Mouse (Mus musculus) limb, embryonic 13.5 days (tissue): Measurements from ENCODE around the gene Sytl1. TPM values are rescaled to one million over a fixed set of nuclear protein-coding genes. Genes with fewer than 3 reads are reported as not detected.

Experiments
- ATAC-seq: fragments of 200-750 bp; cut with Nextera tagmentation; 2 replicates; pipeline ENCODE4 v1.8.0; 2017; ENCODE audit warnings: low read depth, moderate number of reproducible peaks, moderate TSS enrichment; ENCODE audit not compliant: low FRiP score
- H3K27ac ChIP-seq: fragments of 300-500 bp; sonication (generic); 2 replicates; pipeline ENCODE4 v1.5.1; 2015; ENCODE audit warnings: inconsistent platforms, mild to moderate bottlenecking, moderate library complexity
- H3K27me3 ChIP-seq: fragments of 300-500 bp; sonication (generic); 2 replicates; pipeline ENCODE4 v1.6.1; 2015; ENCODE audit warnings: mild to moderate bottlenecking, inconsistent platforms
- H3K36me3 ChIP-seq: fragments of 300-500 bp; sonication (generic); 2 replicates; pipeline ENCODE4 v1.6.1; 2015; ENCODE audit warnings: inconsistent platforms, mild to moderate bottlenecking, moderate library complexity
- H3K4me1 ChIP-seq: fragments of 300-500 bp; sonication (generic); 2 replicates; pipeline ENCODE4 v1.6.1; 2015; ENCODE audit warnings: inconsistent platforms
- H3K4me2 ChIP-seq: fragments of 300-500 bp; sonication (generic); replicated peaks from 2 replicates; pipeline ENCODE4 v1.6.1; 2015; ENCODE audit warnings: inconsistent platforms, mild to moderate bottlenecking, moderate library complexity
- H3K4me3 ChIP-seq: fragments of 300-500 bp; sonication (generic); 2 replicates; pipeline ENCODE4 v1.5.1; 2015; ENCODE audit warnings: moderate library complexity, mild to moderate bottlenecking, inconsistent platforms
- H3K9ac ChIP-seq: fragments of 300-500 bp; sonication (generic); 2 replicates; pipeline ENCODE4 v1.6.1; 2015; ENCODE audit warnings: mild to moderate bottlenecking, inconsistent platforms
- H3K9me3 ChIP-seq: fragments of 300-500 bp; sonication (generic); 2 replicates; pipeline ENCODE4 v1.6.1; 2016; ENCODE audit warnings: inconsistent platforms
- WGBS: fragments of 180-500 bp; shearing (Covaris S2); methylation state at CpG from one replicate; pipeline ENCODE4 v1.1.7; 2015; 5-methylcytosine and 5-hydroxymethylcytosine counted together
- polyA plus RNA-seq: library from polyadenylated mRNA; unstranded; fragments of >200 nt; fragmentation: Nextera tagmentation; extraction: Ambion mirVana; gene quantifications from 2 replicates; pipeline ENCODE4 v1.2.1, GENCODE M21; 2015

The Sytl1 gene
- polyA plus RNA-seq, 1 experiment from 2014 or later, result 5.6 TPM

GRCm38 (mm10) chr4:133277104-133278026 lies 14.5 kb upstream of the Sytl1 start, which contains the start of gene Tmem222:
TSS of gene Tmem222 (minus strand) at chr4:133277792.
- peak; percentile 87 for ATAC-seq

GRCm38 (mm10) chr4:133270929-133271328 lies 8.0 kb upstream of the Sytl1 start:
- H3K9me3 ChIP-seq, result no peaks in the 10 kb centered on the region
- WGBS, result 88% methylated on average over 9 of the region's 9 CpGs
- H3K27ac ChIP-seq, result no peak overlapping the region
- no peak overlapping the region for H3K4me3 ChIP-seq
- ATAC-seq, result no peak
- H3K27me3 ChIP-seq, result no peaks in the 10 kb centered on the region
- peaks cover 9% of the 10 kb centered on the region for H3K4me1 ChIP-seq
- H3K9ac ChIP-seq, result no peak overlapping the region
- H3K36me3 ChIP-seq, result peaks cover 76% of the 10 kb centered on the region
- H3K4me2 ChIP-seq, result no peak overlapping the region

More at GRCm38 (mm10) chr4:133277104-133278026, 14.5 kb upstream of the Sytl1 start, which contains the start of gene Tmem222:
- Histone ChIP-seq H3K4me3 (peak within 1 kb of the TSS; percentile 87), H3K4me1 (peaks cover 42% of the 10 kb centered on the region), H3K27me3 (no peaks in the 10 kb centered on the region), H3K27ac (peak within 1 kb of the TSS; percentile 92), H3K9me3 (no peaks in the 10 kb centered on the region), H3K4me2 (peak within 1 kb of the TSS; percentile 82), H3K36me3 (peaks cover 25% of the 10 kb centered on the region; the same call in 1 of the 2 replicates), H3K9ac (peak within 1 kb of the TSS; percentile 91)
- WGBS, result under 1% methylated on average over 73 of the region's 73 CpGs

GRCm38 (mm10) chr4:133269596-133269995 lies 6.7 kb upstream of the Sytl1 start:
- H3K4me3 ChIP-seq, result no peak overlapping the region
- peaks cover 78% of the 10 kb centered on the region for H3K36me3 ChIP-seq
- WGBS, result 96% methylated on average over 3 of the region's 3 CpGs
- peaks cover 3% of the 10 kb centered on the region; the same call in 1 of the 2 replicates for H3K9me3 ChIP-seq
- ATAC-seq, result no peak
- no peak overlapping the region for H3K4me2 ChIP-seq
- peaks cover 5% of the 10 kb centered on the region for H3K4me1 ChIP-seq
- H3K9ac ChIP-seq, result no peak overlapping the region
- no peaks in the 10 kb centered on the region for H3K27me3 ChIP-seq
- H3K27ac ChIP-seq, result no peak overlapping the region

GRCm38 (mm10) chr4:133268931-133269330 lies 6.0 kb upstream of the Sytl1 start:
- H3K4me1 ChIP-seq, result peaks cover 5% of the 10 kb centered on the region
- no peak overlapping the region for H3K4me3 ChIP-seq
- no peak overlapping the region for H3K9ac ChIP-seq
- H3K4me2 ChIP-seq, result no peak overlapping the region
- no peak overlapping the region for H3K27ac ChIP-seq
- ATAC-seq, result no peak
- peaks cover 8% of the 10 kb centered on the region; the same call in 1 of the 2 replicates for H3K9me3 ChIP-seq
- H3K36me3 ChIP-seq, result peaks cover 78% of the 10 kb centered on the region
- WGBS, result 88% methylated on average over 3 of the region's 3 CpGs
- H3K27me3 ChIP-seq, result no peaks in the 10 kb centered on the region

GRCm38 (mm10) chr4:133266248-133266880 lies 3.5 kb upstream of the Sytl1 start:
- Histone ChIP-seq H3K27me3 (no peaks in the 10 kb centered on the region), H3K4me2 (no peak overlapping the region), H3K9ac (no peak overlapping the region), H3K4me3 (no peak overlapping the region), H3K27ac (no peak overlapping the region), H3K36me3 (peaks cover 80% of the 10 kb centered on the region), H3K4me1 (peaks cover 3% of the 10 kb centered on the region; the same call in 1 of the 2 replicates), H3K9me3 (peaks cover 8% of the 10 kb centered on the region; the same call in 1 of the 2 replicates)
- ATAC-seq, result no peak
- WGBS, result 92% methylated on average over 12 of the region's 12 CpGs

- Histone ChIP-seq H3K9ac (no peak overlapping the region), H3K27me3 (no peaks in the 10 kb centered on the region), H3K4me1 (peaks cover 3% of the 10 kb centered on the region; the same call in 1 of the 2 replicates), H3K36me3 (peaks cover 78% of the 10 kb centered on the region), H3K4me2 (no peak overlapping the region), H3K27ac (no peak overlapping the region), H3K9me3 (peaks cover 8% of the 10 kb centered on the region; the same call in 1 of the 2 replicates), H3K4me3 (no peak overlapping the region)
- no peak for ATAC-seq
- WGBS, result 88% methylated on average over 4 of the region's 4 CpGs
These were observed 2.8 kb upstream of the Sytl1 start for GRCm38 (mm10) chr4:133265759-133266158.

GRCm38 (mm10) chr4:133265297-133265696 lies 2.4 kb upstream of the Sytl1 start:
- Histone ChIP-seq H3K9me3 (peaks cover 8% of the 10 kb centered on the region; the same call in 1 of the 2 replicates), H3K36me3 (peaks cover 73% of the 10 kb centered on the region), H3K9ac (no peak overlapping the region), H3K4me3 (no peak overlapping the region), H3K27ac (no peak overlapping the region), H3K27me3 (no peaks in the 10 kb centered on the region), H3K4me1 (peaks cover 3% of the 10 kb centered on the region; the same call in 1 of the 2 replicates), H3K4me2 (no peak overlapping the region)
- 95% methylated on average over 3 of the region's 3 CpGs for WGBS
- no peak for ATAC-seq

- peaks cover 8% of the 10 kb centered on the region; the same call in 1 of the 2 replicates for H3K9me3 ChIP-seq
- H3K9ac ChIP-seq, result no peak overlapping the region
- no peak overlapping the region for H3K4me2 ChIP-seq
- no peaks in the 10 kb centered on the region for H3K27me3 ChIP-seq
- peaks cover 3% of the 10 kb centered on the region; the same call in 1 of the 2 replicates for H3K4me1 ChIP-seq
- H3K4me3 ChIP-seq, result no peak overlapping the region
- 100% methylated on average over 2 of the region's 2 CpGs for WGBS
- H3K27ac ChIP-seq, result no peak overlapping the region
- ATAC-seq, result no peak
- H3K36me3 ChIP-seq, result peaks cover 66% of the 10 kb centered on the region
These were observed 1.6 kb upstream of the Sytl1 start for GRCm38 (mm10) chr4:133264559-133264958.

- no peak overlapping the region for H3K27ac ChIP-seq
- H3K9ac ChIP-seq, result no peak overlapping the region
- H3K4me1 ChIP-seq, result peaks cover 3% of the 10 kb centered on the region; the same call in 1 of the 2 replicates
- no peak overlapping the region for H3K4me3 ChIP-seq
- H3K27me3 ChIP-seq, result peaks cover 4% of the 10 kb centered on the region
- 86% methylated on average over 5 of the region's 5 CpGs for WGBS
- no peak overlapping the region for H3K4me2 ChIP-seq
- peaks cover 58% of the 10 kb centered on the region for H3K36me3 ChIP-seq
- no peak for ATAC-seq
- peaks cover 8% of the 10 kb centered on the region; the same call in 1 of the 2 replicates for H3K9me3 ChIP-seq
These were observed 843 bp upstream of the Sytl1 start for GRCm38 (mm10) chr4:133263756-133264155.

- H3K4me1 ChIP-seq, result peaks cover 3% of the 10 kb centered on the region; the same call in 1 of the 2 replicates
- H3K36me3 ChIP-seq, result peaks cover 44% of the 10 kb centered on the region
- WGBS, result 66% methylated on average over 7 of the region's 7 CpGs
- peaks cover 15% of the 10 kb centered on the region for H3K27me3 ChIP-seq
- peak overlapping the region; percentile 23; the same call in 1 of the 2 replicates for H3K27ac ChIP-seq
- H3K9ac ChIP-seq, result no peak overlapping the region; the same call in 1 of the 2 replicates
- H3K9me3 ChIP-seq, result peaks cover 8% of the 10 kb centered on the region; the same call in 1 of the 2 replicates
- H3K4me3 ChIP-seq, result 0 out of 2 replicates have a peak overlapping the region, but pooled peaks have one; percentile 6
- peak overlapping the region; percentile 0 for H3K4me2 ChIP-seq
- ATAC-seq, result no peak
These were observed 543 bp downstream of the Sytl1 start for GRCm38 (mm10) chr4:133262375-133262765.

GRCm38 (mm10) chr4:133261641-133262374 lies 1.1 kb downstream of the Sytl1 start:
- Histone ChIP-seq H3K4me1 (peaks cover 4% of the 10 kb centered on the region; the same call in 1 of the 2 replicates), H3K4me3 (no peak overlapping the region), H3K4me2 (peak overlapping the region; percentile 0), H3K27me3 (peaks cover 20% of the 10 kb centered on the region), H3K9me3 (peaks cover 8% of the 10 kb centered on the region; the same call in 1 of the 2 replicates), H3K36me3 (peaks cover 38% of the 10 kb centered on the region), H3K27ac (peak overlapping the region; percentile 23; the same call in 1 of the 2 replicates), H3K9ac (no peak overlapping the region; the same call in none of the 2 replicates)
- 39% methylated on average over 10 of the region's 10 CpGs for WGBS
- ATAC-seq, result no peak
